Mouse (Mus musculus) embryonic facial prominence, embryonic 13.5 days (tissue): ENCODE measurements around the gene Ubl3. TPM values are rescaled to one million over a fixed set of nuclear protein-coding genes. Genes with fewer than 3 reads are reported as not detected.

Experiments
- ATAC-seq: fragments of 200-750 bp; cut with Nextera tagmentation; 2 replicates; pipeline ENCODE4 v1.8.0; 2017; ENCODE audit warnings: low read depth; ENCODE audit not compliant: insufficient number of reproducible peaks, insufficient read depth, low FRiP score, low TSS enrichment
- H3K27ac ChIP-seq: fragments of 300-500 bp; sonication (generic); 2 replicates; pipeline ENCODE4 v1.5.1; 2015; ENCODE audit warnings: moderate library complexity, mild to moderate bottlenecking, inconsistent platforms
- H3K27me3 ChIP-seq: fragments of 300-500 bp; sonication (generic); 2 replicates; pipeline ENCODE4 v1.6.1; 2015; ENCODE audit warnings: mild to moderate bottlenecking, inconsistent platforms
- H3K36me3 ChIP-seq: fragments of 300-500 bp; sonication (generic); 2 replicates; pipeline ENCODE4 v1.6.1; 2015; ENCODE audit warnings: mild to moderate bottlenecking, inconsistent platforms
- H3K4me1 ChIP-seq: fragments of 300-500 bp; sonication (generic); 2 replicates; pipeline ENCODE4 v1.6.1; 2015; ENCODE audit warnings: inconsistent platforms
- H3K4me2 ChIP-seq: fragments of 300-500 bp; sonication (generic); 2 replicates; pipeline ENCODE4 v1.6.1; 2015; ENCODE audit warnings: moderate library complexity, mild to moderate bottlenecking, inconsistent platforms
- H3K4me3 ChIP-seq: fragments of 300-500 bp; sonication (generic); 2 replicates; pipeline ENCODE4 v1.5.1; 2015; ENCODE audit warnings: mild to moderate bottlenecking, inconsistent platforms
- H3K9ac ChIP-seq: fragments of 300-500 bp; sonication (generic); 2 replicates; pipeline ENCODE4 v1.6.1; 2015; ENCODE audit warnings: mild to moderate bottlenecking, inconsistent platforms
- H3K9me3 ChIP-seq: fragments of 300-500 bp; sonication (generic); 2 replicates; pipeline ENCODE4 v1.6.1; 2016; ENCODE audit warnings: inconsistent platforms
- WGBS: fragments of 180-500 bp; shearing (Covaris S2); methylation state at CpG from one replicate; pipeline ENCODE4 v1.1.7; 2015; ENCODE audit warnings: mixed read lengths; 5-methylcytosine and 5-hydroxymethylcytosine counted together
- polyA plus RNA-seq: library from polyadenylated mRNA; unstranded; fragments of >200 nt; fragmentation: Nextera tagmentation; extraction: Ambion mirVana; gene quantifications from 2 replicates; pipeline ENCODE4 v1.2.1, GENCODE M21; 2015

Gene Ubl3
- polyA plus RNA-seq, 1 experiment from 2014 or later, result 68.2 TPM

DNA sequence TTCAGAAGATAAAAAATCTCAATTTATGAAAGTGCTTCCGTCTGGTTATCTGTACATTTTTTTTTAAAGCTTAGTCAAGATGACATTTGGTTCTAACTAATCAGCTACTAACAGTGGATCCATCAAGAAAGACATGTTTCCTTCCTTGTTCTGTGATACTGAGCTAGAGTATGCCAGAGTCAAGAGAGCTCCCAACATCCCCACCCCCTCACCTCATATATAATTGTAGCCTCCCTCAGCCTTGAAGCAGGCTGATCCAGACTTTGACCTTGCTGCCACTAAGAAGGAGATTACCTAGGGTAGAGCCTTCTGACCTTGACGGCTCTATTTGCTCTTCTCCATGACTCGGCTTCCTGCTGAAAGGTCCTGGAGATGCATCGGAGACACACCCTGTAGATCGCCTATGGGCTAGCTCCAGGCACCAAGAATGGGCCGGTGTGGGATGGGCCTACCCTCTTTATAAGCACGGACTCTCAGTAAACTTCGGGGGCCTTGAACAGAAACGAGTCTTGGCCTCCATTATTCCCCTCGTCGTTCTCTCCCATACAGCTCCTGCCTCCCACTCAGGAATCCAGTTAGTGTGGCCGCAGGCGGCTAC lies 27.9 kb upstream of the Ubl3 start:
- Histone ChIP-seq H3K9me3 (peaks cover 4% of the 10 kb centered on the region; the same call in 1 of the 2 replicates), H3K27me3 (no peaks in the 10 kb centered on the region), H3K4me2 (no peak overlapping the region), H3K27ac (no peak overlapping the region), H3K9ac (no peak overlapping the region), H3K4me1 (peaks cover 5% of the 10 kb centered on the region), H3K36me3 (no peaks in the 10 kb centered on the region), H3K4me3 (no peak overlapping the region)
- no peak for ATAC-seq
- WGBS, result 93% methylated on average over 13 of the region's 13 CpGs

DNA sequence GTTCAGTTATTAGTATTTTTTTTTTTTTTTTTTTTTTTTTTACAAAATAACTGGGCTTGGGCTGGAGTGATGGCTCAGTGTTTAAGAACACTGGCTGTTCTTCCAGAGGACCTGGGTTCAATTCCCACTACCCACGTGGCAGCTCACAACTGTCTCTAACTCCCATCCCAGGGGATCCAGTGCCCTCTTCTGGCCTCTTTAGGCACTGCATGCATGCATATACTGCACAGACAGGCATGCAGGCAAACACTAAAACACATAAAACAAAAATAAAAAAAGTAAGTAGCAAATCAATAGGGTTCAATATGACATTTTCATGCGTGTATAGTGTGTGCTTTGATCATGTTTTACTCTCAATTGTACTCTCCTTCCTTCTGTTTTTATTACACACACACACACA lies 26.6 kb upstream of the Ubl3 start:
- Histone ChIP-seq H3K27me3 (no peaks in the 10 kb centered on the region), H3K4me1 (peaks cover 9% of the 10 kb centered on the region)
- WGBS, result 96% methylated on average over 2 of the region's 2 CpGs

GRCm38 (mm10) chr5:148578353-148578752 lies 25.8 kb upstream of the Ubl3 start:
- H3K9me3 ChIP-seq, result no peaks in the 10 kb centered on the region
- no peak for ATAC-seq
- H3K27me3 ChIP-seq, result no peaks in the 10 kb centered on the region
- no peak overlapping the region for H3K4me2 ChIP-seq
- WGBS, result 32% methylated on average over 8 of the region's 8 CpGs
- H3K36me3 ChIP-seq, result no peaks in the 10 kb centered on the region
- no peak overlapping the region for H3K9ac ChIP-seq
- H3K4me1 ChIP-seq, result peaks cover 9% of the 10 kb centered on the region
- H3K4me3 ChIP-seq, result no peak overlapping the region
- no peak overlapping the region for H3K27ac ChIP-seq

More for the DNA sequence above, 26.6 kb upstream of the Ubl3 start:
- H3K36me3 ChIP-seq, result no peaks in the 10 kb centered on the region
- no peak for ATAC-seq
- H3K4me2 ChIP-seq, result no peak overlapping the region
- H3K27ac ChIP-seq, result no peak overlapping the region
- H3K9me3 ChIP-seq, result peaks cover 4% of the 10 kb centered on the region; the same call in 1 of the 2 replicates
- no peak overlapping the region for H3K9ac ChIP-seq
- no peak overlapping the region for H3K4me3 ChIP-seq

- Histone ChIP-seq H3K27me3 (no peaks in the 10 kb centered on the region), H3K4me3 (no peak overlapping the region), H3K27ac (no peak overlapping the region), H3K4me2 (no peak overlapping the region), H3K4me1 (peaks cover 9% of the 10 kb centered on the region), H3K9ac (no peak overlapping the region), H3K36me3 (no peaks in the 10 kb centered on the region), H3K9me3 (no peaks in the 10 kb centered on the region)
- WGBS, result 80% methylated on average over 9 of the region's 9 CpGs
- no peak for ATAC-seq
These were observed 24.7 kb upstream of the Ubl3 start for GRCm38 (mm10) chr5:148577278-148577677.

- H3K4me2 ChIP-seq, result no peak overlapping the region
- ATAC-seq, result no peak
- H3K9me3 ChIP-seq, result no peaks in the 10 kb centered on the region
- WGBS, result 60% methylated on average over 5 of the region's 5 CpGs
- no peak overlapping the region for H3K9ac ChIP-seq
- H3K27ac ChIP-seq, result no peak overlapping the region
- H3K4me3 ChIP-seq, result no peak overlapping the region
- H3K36me3 ChIP-seq, result no peaks in the 10 kb centered on the region
- H3K27me3 ChIP-seq, result no peaks in the 10 kb centered on the region
- peaks cover 9% of the 10 kb centered on the region for H3K4me1 ChIP-seq
These were observed 22.6 kb upstream of the Ubl3 start for GRCm38 (mm10) chr5:148575163-148575562.

- H3K4me3 ChIP-seq, result no peak overlapping the region
- ATAC-seq, result no peak
- no peak overlapping the region for H3K27ac ChIP-seq
- no peak overlapping the region for H3K9ac ChIP-seq
- H3K4me2 ChIP-seq, result no peak overlapping the region
- no peaks in the 10 kb centered on the region for H3K36me3 ChIP-seq
- WGBS, result 80% methylated on average over 5 of the region's 5 CpGs
- no peaks in the 10 kb centered on the region for H3K9me3 ChIP-seq
- peaks cover 4% of the 10 kb centered on the region for H3K4me1 ChIP-seq
- no peaks in the 10 kb centered on the region for H3K27me3 ChIP-seq
These were observed 20.1 kb upstream of the Ubl3 start for GRCm38 (mm10) chr5:148572676-148573075.

- no peaks in the 10 kb centered on the region for H3K27me3 ChIP-seq
- WGBS, result 78% methylated on average over 14 of the region's 14 CpGs
- H3K9me3 ChIP-seq, result no peaks in the 10 kb centered on the region
- no peak for ATAC-seq
- no peak overlapping the region for H3K9ac ChIP-seq
- no peak overlapping the region for H3K4me2 ChIP-seq
- H3K4me3 ChIP-seq, result no peak overlapping the region
- peaks cover 4% of the 10 kb centered on the region for H3K4me1 ChIP-seq
- H3K36me3 ChIP-seq, result no peaks in the 10 kb centered on the region
- no peak overlapping the region for H3K27ac ChIP-seq
These were observed 18.1 kb upstream of the Ubl3 start for GRCm38 (mm10) chr5:148570571-148571304.

GRCm38 (mm10) chr5:148569444-148569843 lies 16.9 kb upstream of the Ubl3 start:
- WGBS, result 78% methylated on average over 13 of the region's 13 CpGs
- no peaks in the 10 kb centered on the region for H3K27me3 ChIP-seq
- ATAC-seq, result no peak

GRCm38 (mm10) chr5:148565636-148566035 lies 13.0 kb upstream of the Ubl3 start:
- H3K9ac ChIP-seq, result no peak overlapping the region
- H3K36me3 ChIP-seq, result no peaks in the 10 kb centered on the region
- 30% methylated on average over 6 of the region's 6 CpGs for WGBS
- no peaks in the 10 kb centered on the region for H3K4me1 ChIP-seq
- no peak overlapping the region for H3K4me3 ChIP-seq
- H3K27me3 ChIP-seq, result no peaks in the 10 kb centered on the region
- ATAC-seq, result no peak
- no peak overlapping the region for H3K27ac ChIP-seq
- H3K9me3 ChIP-seq, result no peaks in the 10 kb centered on the region
- H3K4me2 ChIP-seq, result no peak overlapping the region

More at GRCm38 (mm10) chr5:148569444-148569843, 16.9 kb upstream of the Ubl3 start:
- H3K27ac ChIP-seq, result no peak overlapping the region
- H3K4me2 ChIP-seq, result no peak overlapping the region
- H3K9ac ChIP-seq, result no peak overlapping the region
- no peak overlapping the region for H3K4me3 ChIP-seq
- H3K9me3 ChIP-seq, result no peaks in the 10 kb centered on the region
- no peaks in the 10 kb centered on the region for H3K36me3 ChIP-seq
- peaks cover 2% of the 10 kb centered on the region for H3K4me1 ChIP-seq

GRCm38 (mm10) chr5:148564073-148564472 lies 11.5 kb upstream of the Ubl3 start:
- H3K9me3 ChIP-seq, result no peaks in the 10 kb centered on the region
- H3K9ac ChIP-seq, result no peak overlapping the region
- no peak for ATAC-seq
- H3K36me3 ChIP-seq, result no peaks in the 10 kb centered on the region
- no peak overlapping the region for H3K27ac ChIP-seq
- H3K4me1 ChIP-seq, result no peaks in the 10 kb centered on the region
- 75% methylated on average over 3 of the region's 3 CpGs for WGBS
- H3K4me3 ChIP-seq, result no peak overlapping the region
- H3K27me3 ChIP-seq, result no peaks in the 10 kb centered on the region
- H3K4me2 ChIP-seq, result no peak overlapping the region

GRCm38 (mm10) chr5:148563281-148563680 lies 10.7 kb upstream of the Ubl3 start:
- Histone ChIP-seq H3K9ac (no peak overlapping the region), H3K4me2 (no peak overlapping the region), H3K36me3 (no peaks in the 10 kb centered on the region), H3K27ac (no peak overlapping the region), H3K4me1 (no peaks in the 10 kb centered on the region), H3K4me3 (no peak overlapping the region), H3K27me3 (no peaks in the 10 kb centered on the region), H3K9me3 (no peaks in the 10 kb centered on the region)
- ATAC-seq, result no peak
- 93% methylated on average over 3 of the region's 4 CpGs for whole genome bisulfite sequencing

DNA sequence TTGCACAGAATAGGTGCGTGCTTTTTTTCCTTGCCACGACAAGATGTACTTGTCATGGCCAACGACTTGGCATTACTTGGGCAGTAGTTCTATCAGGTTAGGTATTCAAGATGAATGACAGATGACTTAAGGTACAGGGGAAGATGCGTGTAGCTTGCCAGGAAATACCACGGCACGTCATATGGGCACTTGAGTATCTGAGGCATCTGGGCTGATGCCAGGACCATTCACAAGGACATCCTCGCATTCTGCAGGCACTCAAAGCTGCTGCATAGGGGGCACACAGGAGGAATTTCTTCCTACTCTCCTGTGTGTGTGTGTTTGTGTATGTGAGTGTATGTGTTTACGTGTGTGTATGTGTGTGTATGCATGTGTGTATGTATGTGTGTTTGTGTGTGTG lies 9.6 kb upstream of the Ubl3 start:
- ATAC-seq, result no peak
- H3K4me2 ChIP-seq, result no peak overlapping the region
- no peaks in the 10 kb centered on the region for H3K9me3 ChIP-seq
- H3K4me3 ChIP-seq, result no peak overlapping the region
- no peaks in the 10 kb centered on the region for H3K36me3 ChIP-seq
- no peak overlapping the region for H3K27ac ChIP-seq
- H3K27me3 ChIP-seq, result no peaks in the 10 kb centered on the region
- no peaks in the 10 kb centered on the region for H3K4me1 ChIP-seq
- H3K9ac ChIP-seq, result no peak overlapping the region
- WGBS, result 79% methylated on average over 8 of the region's 8 CpGs
